Mouse (Mus musculus) left cerebral cortex, postnatal 36 days (tissue): ENCODE measurements at regions not wholly inside any gene's neighbourhood (a gene's known extent, or its start where the extent isn't known, plus 50 kb on each side); places are given as distances from the start of the nearest gene placed in this dataset.

Experiments
- DNase-seq, 2 experiments: peaks; one replicate each; pipeline ENCODE4 v3.0.0; 2021 to 2022; ENCODE audit warnings: low spot score in 2 of 2, mixed read lengths in 1 of 2
- intact Hi-C: fragments of 180-260 bp; cut with DNase I; formaldehyde crosslinking; loops from one replicate; pipeline ENCODE4 v1.15.1; 2025

DNA sequence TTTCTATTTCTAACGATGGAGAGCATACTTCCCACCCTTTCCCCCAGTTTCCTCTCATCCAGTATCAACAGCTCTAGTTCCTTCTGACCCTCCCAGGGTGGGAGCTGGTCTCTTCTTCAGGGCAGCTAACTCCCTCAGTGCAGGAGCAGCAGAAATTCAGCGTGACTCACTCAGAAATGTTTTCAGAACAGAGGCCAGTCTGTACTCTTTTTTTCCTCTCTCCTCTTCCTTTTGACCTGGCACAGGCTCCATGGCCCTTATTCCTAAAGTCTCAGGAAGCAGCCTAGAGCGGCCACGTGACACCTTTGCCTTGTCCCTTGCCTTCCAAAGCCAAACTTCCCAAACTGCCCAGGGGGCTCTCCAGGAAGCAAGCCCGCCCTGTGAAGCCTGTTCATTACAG is 55.4 kb downstream of the Pja1 start:
- intact Hi-C loops = no loop called here
- no peak for DNase-seq

DNA sequence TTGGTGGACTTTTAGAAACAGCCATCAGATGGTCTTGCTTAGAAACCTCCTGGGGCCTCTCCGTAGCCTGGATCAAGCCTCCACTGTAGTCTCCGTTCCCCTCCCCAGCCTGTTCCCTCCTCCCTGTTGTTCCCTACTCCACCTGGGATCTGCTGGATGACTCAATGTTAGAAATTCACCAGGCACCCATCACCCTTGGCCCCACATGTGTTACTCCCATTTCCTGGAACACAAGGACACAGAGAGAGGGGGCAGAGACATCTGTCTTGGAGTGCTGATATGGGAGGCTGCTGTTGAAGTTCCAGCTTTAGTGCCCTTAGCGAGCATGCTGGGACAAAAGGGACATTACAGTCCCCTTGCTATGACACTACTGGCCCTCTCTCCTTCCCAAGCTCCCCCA is 60.1 kb downstream of the Pja1 start:
- intact Hi-C loops = no loop called here
- DNase-seq = no peak

DNA sequence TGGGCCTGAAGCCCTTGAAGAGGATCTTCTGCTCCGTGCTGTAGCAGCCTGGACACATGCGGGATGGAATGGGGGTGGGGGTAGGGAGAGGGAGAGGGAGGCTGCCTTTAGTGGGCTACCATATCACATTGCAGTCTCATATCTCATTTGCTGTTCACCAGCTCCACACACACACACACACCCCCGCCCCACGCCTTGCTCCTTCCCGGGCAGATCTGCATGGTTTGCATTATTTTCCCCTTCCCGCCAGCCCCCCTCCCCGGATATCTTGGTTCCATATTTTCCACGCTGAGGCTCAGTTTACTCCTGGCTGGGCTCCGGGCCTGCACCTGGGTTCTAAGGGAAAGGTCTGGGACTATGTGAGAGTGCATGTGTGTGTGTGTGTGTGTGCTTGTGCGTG is 61.2 kb downstream of the Pja1 start:
- intact Hi-C loops = no loop called here
- no peak for DNase-seq

DNA sequence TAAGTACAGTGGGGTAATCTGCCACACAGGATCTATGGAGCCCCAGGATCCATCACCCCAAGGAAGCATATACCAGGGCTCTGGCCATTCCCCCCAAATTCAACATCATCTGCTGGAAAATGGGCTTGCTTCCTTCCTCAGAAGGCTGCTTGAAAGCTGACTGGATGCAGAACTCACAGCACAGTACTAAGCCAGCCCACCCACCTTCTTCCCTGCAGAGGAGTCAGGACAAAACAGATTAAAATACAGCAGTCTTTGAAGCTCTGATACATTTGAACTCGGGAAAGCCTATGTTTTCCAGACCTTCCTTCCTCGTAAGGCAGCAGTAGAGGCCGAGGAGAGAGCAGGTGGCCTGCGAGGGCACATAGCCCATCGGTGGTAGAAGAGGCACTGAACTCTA is 61.7 kb downstream of the Pja1 start:
- no peak for DNase-seq
- intact Hi-C loops = no loop called here

DNA sequence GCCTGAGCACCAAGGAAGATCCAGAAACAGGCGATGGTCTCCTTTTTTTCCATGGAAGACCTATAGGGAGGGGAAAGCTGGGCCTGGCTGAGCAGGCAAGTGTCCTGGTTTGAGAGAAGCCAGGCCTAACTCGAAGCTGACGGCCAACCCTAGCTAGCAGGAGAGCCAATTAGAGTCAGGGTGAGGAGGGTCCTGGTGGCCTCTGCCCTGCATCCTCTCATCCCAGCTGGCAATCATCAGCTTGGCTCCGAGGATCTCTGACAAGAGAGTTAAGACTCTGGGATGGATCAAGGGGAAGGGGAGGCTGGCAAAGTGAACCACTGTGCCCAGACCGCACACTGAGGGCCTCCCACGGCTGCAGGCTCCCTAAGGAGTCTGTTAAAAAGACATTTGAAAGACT is 62.3 kb downstream of the Pja1 start:
- DNase-seq = no peak
- intact Hi-C loops = no loop called here

DNA sequence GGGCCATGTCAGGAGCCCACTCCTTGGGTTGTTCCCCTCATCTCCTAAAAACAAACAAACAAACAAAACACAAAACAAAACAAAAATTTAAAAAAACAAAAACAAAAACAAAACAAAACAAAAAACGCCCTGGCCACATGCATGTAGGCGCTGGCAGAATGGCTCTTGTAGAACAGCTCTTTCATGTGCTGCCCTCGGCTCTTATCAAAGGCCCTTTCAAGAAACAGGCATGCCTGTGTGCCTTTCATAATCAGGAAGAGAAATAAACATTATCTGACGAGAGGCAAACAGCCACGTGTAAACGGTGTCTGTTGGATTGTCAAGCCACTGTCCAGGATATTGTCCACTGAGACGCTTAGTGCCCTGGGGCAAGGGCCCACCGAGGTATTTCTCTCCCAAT is 65.2 kb downstream of the Pja1 start:
- no peak for DNase-seq
- intact Hi-C loops = no loop called here

DNA sequence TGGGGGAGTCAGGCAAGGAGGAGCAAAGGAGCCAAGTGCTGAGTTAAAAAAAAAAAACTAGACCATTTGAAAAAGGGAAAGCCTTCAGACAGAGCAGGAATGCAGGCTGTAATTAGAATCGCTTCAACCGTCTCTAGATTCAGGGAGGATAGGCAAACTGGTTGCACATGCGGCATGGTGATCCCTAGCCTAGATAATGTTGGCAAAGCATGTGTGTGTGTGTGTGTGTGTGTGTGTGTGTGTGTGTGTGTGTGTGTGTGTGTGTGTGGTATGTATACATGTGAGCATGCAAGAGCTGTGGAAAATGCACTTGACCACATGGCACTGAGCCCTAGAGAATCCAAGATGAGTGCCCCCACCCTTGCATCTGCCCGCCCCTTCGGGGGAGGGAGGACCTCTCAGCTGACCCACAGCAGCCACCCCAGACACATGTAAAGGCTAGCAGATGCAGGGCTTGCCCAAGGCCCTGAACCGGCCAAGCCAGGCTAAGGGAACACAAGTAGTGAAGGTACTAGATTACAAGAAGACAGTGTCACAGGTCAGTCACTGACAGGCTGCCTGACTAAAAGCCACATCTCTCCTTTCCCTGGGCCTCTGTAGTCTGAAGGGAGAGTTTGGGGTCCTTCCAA is 67.4 kb downstream of the Pja1 start:
- DNase-seq = no peak
- intact Hi-C loops = no loop called here

DNA sequence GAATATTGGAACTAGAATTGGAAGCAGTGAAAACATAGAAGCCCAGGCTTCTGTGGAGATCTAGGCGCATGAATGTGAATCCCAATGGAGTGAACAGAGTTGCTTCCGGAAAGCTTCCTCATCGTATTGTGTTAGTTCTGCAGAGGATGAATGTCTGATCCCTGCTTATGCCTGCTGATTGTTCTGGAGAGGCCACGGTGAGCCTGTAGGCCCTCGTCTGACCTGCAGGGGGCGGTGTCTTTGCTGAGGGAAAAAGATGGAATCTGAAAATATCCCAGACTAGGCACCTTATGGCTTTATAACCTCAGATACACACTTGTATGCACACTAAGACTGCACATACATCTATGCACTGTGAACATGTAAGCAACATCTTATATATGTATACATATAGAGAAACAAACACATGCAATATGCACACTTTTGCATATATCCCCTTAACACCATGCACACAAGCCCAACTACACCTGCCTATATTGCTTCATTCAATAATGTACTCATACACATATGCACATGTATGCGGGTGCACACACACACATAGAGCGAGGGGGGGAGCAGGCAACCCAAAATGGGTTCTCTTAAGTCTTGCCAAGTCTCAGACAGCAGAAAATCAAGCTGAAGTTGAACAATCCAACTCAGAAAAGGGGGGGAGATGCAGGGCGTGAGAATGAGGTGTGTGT is 68.1 kb downstream of the Pja1 start:
- DNase-seq = no peak
- intact Hi-C loops = no loop called here

DNA sequence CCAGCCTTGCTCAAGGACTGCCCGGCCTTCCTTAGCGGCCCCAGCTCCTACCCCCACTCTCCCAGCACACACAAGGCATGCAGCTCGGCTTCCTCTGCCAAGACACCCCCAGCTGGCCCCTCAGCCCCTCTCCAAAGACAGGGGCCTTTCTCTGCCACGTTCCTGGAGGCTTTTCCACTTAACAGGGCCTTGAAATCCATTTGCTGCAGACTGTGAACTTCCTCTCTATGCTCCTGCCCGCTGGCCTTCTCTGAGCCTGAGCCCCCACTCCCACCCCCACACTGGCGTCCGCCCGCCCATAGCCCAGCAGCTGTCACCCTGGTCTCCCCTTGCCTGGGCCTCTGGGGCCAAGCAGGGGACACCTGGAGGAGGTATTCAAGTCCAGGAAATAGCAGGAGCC is 73.7 kb downstream of the Pja1 start:
- intact Hi-C loops = no loop called here
- DNase-seq = no peak

DNA sequence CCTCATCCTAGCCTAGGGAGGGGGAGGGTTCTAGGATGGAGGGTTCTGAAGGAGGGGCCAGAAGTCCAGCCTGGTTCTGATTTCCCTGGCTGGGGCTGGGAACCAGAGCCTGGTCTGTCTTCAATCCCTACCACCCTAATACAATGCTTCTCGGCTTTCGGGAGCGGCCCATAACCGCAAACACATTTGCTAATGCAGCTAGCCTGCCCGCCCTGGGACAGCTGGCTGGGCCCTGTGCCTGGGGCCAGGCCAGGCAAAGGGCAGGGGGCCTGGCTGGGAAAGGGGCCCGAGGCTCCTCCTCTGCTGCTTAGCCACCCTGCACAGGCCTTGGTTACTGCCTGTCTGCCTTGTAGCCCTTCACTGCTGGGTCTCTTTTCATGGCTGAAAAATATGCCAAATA is 74.9 kb downstream of the Pja1 start:
- no peak for DNase-seq
- intact Hi-C loops = no loop called here

DNA sequence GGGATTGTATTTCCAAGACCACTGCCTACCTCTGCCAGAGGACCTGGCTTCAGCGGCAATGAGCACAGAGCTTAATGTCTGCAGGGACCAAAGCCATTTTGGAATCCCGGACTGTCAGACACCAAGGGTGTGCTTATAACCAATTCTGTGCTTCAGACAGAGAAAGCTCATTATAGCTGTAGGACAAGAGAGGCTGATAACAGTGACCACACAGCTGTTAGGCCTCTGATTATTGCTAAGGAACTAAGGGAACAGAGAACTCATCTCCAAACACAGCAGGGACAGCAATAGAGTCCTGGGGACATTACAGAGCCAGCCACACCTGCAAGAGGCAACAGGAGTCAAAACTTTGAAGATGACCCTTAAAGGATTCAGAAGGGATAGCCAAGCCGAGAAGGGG is 76.0 kb downstream of the Pja1 start:
- intact Hi-C loops = no loop called here
- DNase-seq = no peak

DNA sequence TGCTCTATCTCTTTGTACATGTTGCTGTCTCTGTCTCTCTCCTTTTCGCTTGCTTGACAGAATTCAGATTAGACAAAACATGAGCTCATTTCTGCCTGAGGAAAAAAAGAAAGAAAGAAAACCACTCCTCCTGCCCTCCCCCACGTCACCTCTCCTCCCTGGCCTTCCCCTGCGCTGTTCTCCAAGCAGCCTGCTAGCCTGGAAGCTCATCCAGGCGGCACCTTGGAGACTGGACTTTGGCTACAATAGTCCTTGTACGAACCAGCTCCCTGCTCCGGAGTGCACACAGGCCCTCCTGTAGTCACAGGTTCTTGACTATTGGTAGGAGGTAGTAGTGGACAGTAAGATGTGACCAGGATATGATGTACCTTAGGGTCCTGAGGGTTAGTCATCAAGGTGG is 79.4 kb downstream of the Pja1 start:
- DNase-seq = no peak
- intact Hi-C loops = no loop called here

DNA sequence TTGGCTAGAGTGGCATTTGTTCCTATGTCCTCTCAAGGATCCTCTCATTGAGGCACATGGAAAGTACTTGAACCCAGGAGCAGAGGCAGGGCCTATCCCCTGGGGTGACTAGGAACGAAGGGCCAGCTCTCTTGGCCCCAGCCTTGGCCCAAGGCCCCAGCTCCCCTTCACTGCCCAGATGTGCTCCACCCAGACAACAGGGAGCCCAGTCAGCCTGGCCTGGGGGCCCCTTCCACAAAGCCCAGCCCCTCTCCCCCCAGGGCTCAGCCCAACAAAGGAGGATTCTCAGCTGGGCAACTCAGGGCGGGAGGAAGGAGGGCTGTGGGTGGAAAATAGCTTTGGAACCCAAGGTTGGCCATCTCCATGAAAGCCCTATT is 80.6 kb downstream of the Pja1 start:
- no peak for DNase-seq
- intact Hi-C loops = no loop called here

DNA sequence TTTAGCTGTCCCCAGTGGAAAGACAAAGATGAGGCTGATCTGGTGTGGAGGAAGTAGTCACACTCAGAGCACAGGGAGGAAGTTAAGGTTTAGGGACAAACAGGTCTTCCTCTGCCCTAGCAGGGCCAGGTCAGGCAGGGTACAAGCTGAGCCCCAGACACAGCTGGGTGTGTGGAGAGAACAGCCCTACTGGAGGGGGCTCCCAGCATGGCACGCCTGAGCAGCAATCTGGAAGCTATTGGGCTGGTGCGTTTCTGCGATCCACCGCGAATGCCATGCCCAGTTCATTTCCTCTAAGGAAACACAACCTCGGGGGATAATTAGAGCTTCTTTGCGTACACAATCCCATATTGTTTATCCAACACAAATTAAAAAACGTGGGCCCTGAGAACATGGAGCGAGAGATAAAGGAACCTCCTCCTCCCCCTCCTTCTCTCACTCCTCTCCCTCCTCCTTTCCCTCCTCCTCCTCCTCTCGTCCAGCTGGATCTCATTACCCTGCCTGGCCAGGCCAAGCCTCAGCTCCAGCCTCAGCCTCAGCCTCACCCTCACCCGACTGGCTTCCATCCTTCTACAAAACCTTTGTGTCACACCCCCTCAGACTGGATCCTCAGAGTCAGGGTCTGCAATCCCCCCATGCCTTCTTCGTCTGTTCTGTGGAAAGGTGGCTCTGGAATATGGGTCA is 81.2 kb downstream of the Pja1 start:
- DNase-seq = no peak
- intact Hi-C loops = no loop called here

DNA sequence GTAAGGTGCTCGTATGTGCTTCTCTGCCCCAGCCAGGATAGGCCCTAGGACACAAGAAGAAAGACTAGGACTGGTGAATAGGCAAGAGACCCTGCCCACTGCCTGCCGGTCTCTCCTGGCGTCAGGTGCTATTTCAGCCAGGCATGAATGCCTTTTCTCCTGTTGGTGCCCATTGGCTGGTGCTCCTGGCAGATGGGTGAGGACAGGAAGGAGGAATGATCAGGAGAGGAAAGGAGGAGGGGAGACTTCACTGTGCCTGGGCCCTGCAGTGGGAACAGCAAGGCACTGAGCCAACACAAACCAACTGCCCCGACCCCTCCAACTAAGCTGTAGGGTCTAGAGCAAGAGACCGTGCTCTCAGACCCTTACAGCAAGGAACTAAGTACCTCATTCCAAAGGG is 100.4 kb downstream of the Pja1 start:
- intact Hi-C loops = no loop called here
- DNase-seq = no peak

DNA sequence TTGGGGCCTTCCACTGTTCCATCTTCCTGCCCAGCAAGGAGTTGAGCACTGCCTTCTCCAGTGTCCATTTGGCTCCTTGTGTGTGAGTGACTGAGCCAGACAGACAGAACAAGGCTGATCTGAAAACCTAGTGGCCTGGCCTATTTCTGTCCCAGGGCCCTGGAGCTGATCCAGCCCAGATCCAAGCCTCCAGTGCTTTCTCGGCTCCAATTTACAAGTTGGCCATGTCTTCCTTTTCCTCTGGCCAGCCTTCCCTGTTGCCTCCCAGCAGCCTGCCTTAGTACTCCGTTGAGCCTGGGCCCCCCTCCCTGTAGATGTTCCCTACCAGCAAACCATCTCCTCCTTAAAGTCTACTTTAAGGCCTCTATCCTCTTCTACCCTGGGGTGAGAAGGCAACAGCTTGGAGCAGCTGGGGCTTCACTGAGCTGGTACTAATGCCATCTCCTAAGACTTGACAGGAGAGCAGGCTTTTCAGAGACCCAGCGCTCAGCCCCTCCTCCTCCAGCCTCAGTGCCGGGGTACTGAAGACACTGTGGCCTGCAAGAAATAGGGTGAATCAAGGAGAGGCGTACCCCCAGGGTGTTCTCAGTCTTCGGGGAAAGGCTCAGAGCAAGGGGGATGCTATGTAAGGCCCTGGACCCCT is 101.7 kb downstream of the Pja1 start:
- no peak for DNase-seq
- intact Hi-C loops = loop anchor here (10.0 kb wide), 1 partner anchor 235 kb away; the partner anchor contains the start of gene Efnb1

DNA sequence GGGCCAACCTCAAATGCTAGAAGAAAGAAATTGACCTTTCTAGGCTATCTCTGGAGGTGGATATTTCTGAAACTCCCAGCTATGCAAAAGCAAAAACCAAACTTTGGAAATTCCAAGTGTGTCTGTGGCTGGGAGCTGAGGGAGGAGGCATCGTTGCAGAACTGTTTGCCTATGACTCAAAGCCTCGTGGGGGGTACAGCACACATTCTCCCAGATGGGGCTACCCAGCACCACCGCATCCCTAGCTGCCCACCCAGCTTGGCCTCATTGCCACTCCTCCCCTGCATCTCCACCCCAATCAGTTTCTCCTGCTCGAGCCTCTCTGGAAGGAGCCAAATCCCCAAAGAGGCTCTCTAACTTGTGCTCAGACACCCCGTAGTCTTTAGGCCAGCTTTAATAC is 107.0 kb downstream of the Pja1 start:
- DNase-seq = no peak
- intact Hi-C loops = loop anchor here (10.0 kb wide), 1 partner anchor 229 kb away; the partner anchor contains the start of gene Efnb1

DNA sequence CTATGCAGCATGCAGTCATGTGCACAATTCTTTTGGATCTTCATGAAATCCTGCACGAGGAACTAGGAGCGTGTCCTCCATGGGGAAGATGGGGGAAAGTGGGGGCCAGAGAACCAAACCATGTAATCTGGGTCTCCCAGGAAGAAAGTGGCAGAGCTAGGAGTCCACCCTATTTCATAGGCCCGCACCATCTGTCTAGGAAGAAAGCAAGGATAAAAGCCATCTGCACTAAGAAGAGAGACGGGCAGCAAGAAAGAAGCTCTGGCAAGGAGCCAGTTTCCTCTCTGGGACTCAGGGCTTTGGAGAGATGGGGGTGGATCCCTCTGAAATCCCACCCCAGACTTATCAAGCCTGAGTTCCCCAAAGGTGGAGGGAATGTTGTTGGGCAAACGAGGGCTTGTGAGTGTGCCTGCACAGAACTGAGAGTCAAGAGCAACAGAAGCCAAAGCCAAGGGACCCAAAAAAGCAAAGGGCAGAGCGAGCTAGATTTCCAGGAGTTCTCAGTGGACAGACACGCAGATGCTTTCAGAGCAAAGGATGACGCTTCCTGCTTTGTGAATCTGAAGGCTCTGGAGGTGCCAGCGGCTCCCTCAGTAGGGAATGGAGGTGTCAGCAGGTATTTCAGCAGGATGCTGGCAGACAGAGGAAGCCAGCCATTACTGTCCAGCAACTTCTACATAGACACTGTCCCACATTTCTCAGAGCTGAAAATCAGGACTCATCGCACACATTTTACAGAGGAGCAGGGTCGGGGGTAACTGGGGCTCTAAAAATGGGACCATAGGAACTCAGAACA is 110.8 kb downstream of the Pja1 start:
- intact Hi-C loops = loop anchor here (10.0 kb wide), 1 partner anchor 225 kb away; the partner anchor contains the start of gene Efnb1
- DNase-seq = peak; percentile 15 to 18

DNA sequence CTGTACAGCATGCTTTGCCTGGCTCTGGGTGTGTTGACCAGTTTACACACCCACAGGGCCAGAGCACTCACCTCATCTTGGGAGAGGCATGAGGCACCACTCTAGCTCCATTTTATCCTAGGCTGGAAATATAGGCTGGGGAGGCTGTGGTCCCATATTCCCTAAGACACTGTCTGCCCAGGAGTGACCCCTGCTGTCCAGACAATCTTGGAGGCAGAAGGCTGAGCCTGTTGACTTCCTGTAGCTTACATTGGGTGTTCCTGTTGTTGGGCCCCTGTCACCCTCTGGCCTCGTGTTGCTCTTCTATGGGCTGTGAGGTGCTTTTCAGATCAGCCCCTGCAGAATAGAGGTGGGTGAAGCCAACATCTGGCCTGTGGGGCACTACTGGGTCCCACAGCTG is 112.3 kb downstream of the Pja1 start:
- DNase-seq = no peak
- intact Hi-C loops = no loop called here

DNA sequence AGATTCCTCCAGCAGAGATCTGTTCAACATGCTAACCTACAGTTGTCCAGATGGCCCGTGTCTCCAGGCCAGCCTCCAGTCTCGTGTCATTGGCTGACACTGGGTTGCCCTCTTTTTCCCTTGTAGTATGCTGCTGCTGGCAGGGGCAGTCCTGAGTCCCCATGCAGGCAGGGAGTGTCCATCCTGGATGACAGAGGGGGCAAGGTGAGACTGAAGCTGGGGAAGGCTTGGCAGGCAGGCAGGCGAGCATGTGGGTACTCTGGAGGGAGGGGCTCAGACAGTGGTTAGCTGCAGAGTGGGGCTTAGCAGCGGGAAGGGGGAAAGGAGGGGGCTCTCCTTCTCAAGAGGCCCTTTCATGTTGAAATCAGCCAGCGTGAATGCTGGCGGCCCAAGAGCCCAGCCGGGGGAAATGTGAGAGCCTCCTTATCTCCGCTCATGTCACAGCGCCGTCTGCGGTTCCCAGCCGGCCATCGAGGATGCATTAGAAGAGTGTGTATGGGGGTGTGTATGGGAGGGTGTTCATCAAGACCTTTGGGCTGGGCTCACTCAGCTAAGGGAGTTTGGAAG is 112.9 kb downstream of the Pja1 start:
- no peak for DNase-seq
- intact Hi-C loops = no loop called here
